Mouse (Mus musculus) lung, embryonic 15.5 days (tissue): ENCODE data around the gene Creb5. TPM values are rescaled to one million over a fixed set of nuclear protein-coding genes. Genes with fewer than 3 reads are reported as not detected.
A peak's percentile ranks its signal among the peaks of the same experiment; 100 is the strongest.

Experiments
- ATAC-seq: fragments of 200-750 bp; cut with Nextera tagmentation; 2 replicates; pipeline ENCODE4 v1.8.0; 2017; ENCODE audit warnings: moderate number of reproducible peaks, borderline replicate concordance; ENCODE audit not compliant: low FRiP score, low TSS enrichment; ENCODE audit errors: extremely low read depth
- H3K27ac ChIP-seq: fragments of 300-500 bp; sonication (generic); 2 replicates; pipeline ENCODE4 v1.5.1; 2015; ENCODE audit warnings: moderate library complexity, mild to moderate bottlenecking, inconsistent platforms
- H3K27me3 ChIP-seq: fragments of 300-500 bp; sonication (generic); 2 replicates; pipeline ENCODE4 v1.6.1; 2015; ENCODE audit warnings: inconsistent platforms
- H3K36me3 ChIP-seq: fragments of 300-500 bp; sonication (generic); 2 replicates; pipeline ENCODE4 v1.6.1; 2015; ENCODE audit warnings: inconsistent platforms
- H3K4me1 ChIP-seq: fragments of 300-500 bp; sonication (generic); 2 replicates; pipeline ENCODE4 v1.6.1; 2015; ENCODE audit warnings: inconsistent platforms
- H3K4me2 ChIP-seq: fragments of 300-500 bp; sonication (generic); 2 replicates; pipeline ENCODE4 v1.6.1; 2015; ENCODE audit warnings: inconsistent platforms, mild to moderate bottlenecking, moderate library complexity
- H3K4me3 ChIP-seq: fragments of 300-500 bp; sonication (generic); 2 replicates; pipeline ENCODE4 v1.5.1; 2015; ENCODE audit warnings: mild to moderate bottlenecking, inconsistent platforms
- H3K9ac ChIP-seq: fragments of 300-500 bp; sonication (generic); 2 replicates; pipeline ENCODE4 v1.6.1; 2015; ENCODE audit warnings: inconsistent platforms
- H3K9me3 ChIP-seq: fragments of 300-500 bp; sonication (generic); 2 replicates; pipeline ENCODE4 v1.6.1; 2016; ENCODE audit warnings: inconsistent platforms
- WGBS: fragments of 180-500 bp; shearing (Covaris S2); methylation state at CpG from one replicate; pipeline ENCODE4 v1.1.7; 2015; 5-methylcytosine and 5-hydroxymethylcytosine counted together
- polyA plus RNA-seq: library from polyadenylated mRNA; unstranded; fragments of >200 nt; fragmentation: Nextera tagmentation; extraction: Ambion mirVana; gene quantifications from 2 replicates; pipeline ENCODE4 v1.2.1, GENCODE M21; 2015

Creb5 gene
- 5.4 and 5.8 TPM in 2 replicates for polyA plus RNA-seq

DNA sequence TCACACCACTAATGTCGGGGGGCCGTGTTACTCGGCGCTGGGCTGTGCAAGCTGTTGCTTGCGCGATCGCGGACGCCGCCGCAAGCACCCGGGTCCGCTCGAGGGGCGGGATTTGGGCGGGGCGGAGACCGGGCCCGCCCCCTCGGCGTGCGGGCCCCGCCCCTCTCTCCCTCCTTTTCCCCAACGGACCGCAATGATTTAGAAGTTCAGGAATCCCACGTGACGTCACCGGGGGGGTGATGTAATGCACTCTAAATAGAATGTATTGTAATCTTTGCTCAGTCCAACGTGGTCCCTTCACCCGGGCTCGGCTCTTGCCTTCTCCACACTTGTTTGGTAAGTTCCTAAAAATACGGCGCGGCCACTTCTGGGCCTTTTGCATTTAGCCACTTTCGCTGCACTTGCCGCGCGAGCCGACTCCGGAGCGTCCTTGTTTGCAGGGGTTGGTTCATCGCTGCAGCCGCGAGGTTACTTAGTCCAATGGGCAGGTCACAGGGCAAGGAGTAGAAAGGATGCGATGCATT lies at the start of gene Creb5:
Gene Creb5, plus strand, starts transcription at position 233 of the 524 bp plus-strand sequence.
- Histone ChIP-seq H3K36me3 (no peaks in the 10 kb centered on the region), H3K27ac (no peak within 1 kb of the TSS), H3K9me3 (no peaks in the 10 kb centered on the region), H3K4me1 (peaks cover 29% of the 10 kb centered on the region), H3K27me3 (peaks cover 78% of the 10 kb centered on the region), H3K4me3 (peak within 1 kb of the TSS; percentile 54), H3K4me2 (peak within 1 kb of the TSS; percentile 99), H3K9ac (peak within 1 kb of the TSS; percentile 45)
- under 1% methylated on average over 45 of the region's 45 CpGs for WGBS
- peak; percentile 77 for ATAC-seq

DNA sequence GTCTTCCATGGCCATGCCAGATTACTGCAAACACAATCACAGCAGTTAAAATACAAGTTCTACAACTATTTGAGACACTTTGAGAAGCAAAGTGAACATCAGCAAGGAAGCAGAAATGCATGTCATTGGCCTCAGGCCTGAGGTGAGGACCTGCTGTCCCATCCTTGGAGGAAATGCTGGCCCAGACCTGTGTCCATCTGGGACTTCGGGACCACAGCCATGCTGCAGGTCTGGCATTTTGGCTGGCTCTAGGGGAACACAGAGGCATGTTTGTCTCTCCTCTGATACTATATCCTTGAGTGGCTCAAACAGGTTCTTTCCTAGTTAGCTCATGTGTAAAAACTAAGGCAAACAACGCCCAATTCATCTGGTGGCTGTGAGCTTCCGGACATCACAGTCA lies 27.2 kb upstream of the Creb5 start:
- WGBS = 71% methylated on average over 3 of the region's 3 CpGs
- ATAC-seq = no peak

GRCm38 (mm10) chr6:53262401-53262800 lies 24.7 kb upstream of the Creb5 start:
- H3K27me3 ChIP-seq = 0 out of 2 replicates have a peak, but pooled peaks cover 5% of the 10 kb centered on the region
- ATAC-seq = no peak
- no peaks in the 10 kb centered on the region for H3K36me3 ChIP-seq
- no peak overlapping the region for H3K27ac ChIP-seq
- no peaks in the 10 kb centered on the region for H3K9me3 ChIP-seq
- peaks cover 3% of the 10 kb centered on the region; the same call in 1 of the 2 replicates for H3K4me1 ChIP-seq
- H3K9ac ChIP-seq = no peak overlapping the region
- WGBS = 76% methylated on average over 11 of the region's 11 CpGs
- no peak overlapping the region for H3K4me2 ChIP-seq
- no peak overlapping the region for H3K4me3 ChIP-seq

More for the DNA sequence above, 27.2 kb upstream of the Creb5 start:
- Histone ChIP-seq H3K27me3 (no peaks in the 10 kb centered on the region), H3K36me3 (no peaks in the 10 kb centered on the region), H3K9ac (no peak overlapping the region), H3K4me1 (no peaks in the 10 kb centered on the region), H3K4me3 (no peak overlapping the region), H3K27ac (no peak overlapping the region), H3K9me3 (no peaks in the 10 kb centered on the region), H3K4me2 (no peak overlapping the region)

GRCm38 (mm10) chr6:53267036-53267435 lies 20.0 kb upstream of the Creb5 start:
- Histone ChIP-seq H3K36me3 (no peaks in the 10 kb centered on the region), H3K4me3 (no peak overlapping the region), H3K27ac (no peak overlapping the region), H3K9me3 (no peaks in the 10 kb centered on the region), H3K9ac (no peak overlapping the region), H3K27me3 (0 out of 2 replicates have a peak, but pooled peaks cover 5% of the 10 kb centered on the region), H3K4me2 (no peak overlapping the region), H3K4me1 (peaks cover 19% of the 10 kb centered on the region)
- WGBS = 25% methylated on average over 7 of the region's 7 CpGs
- ATAC-seq = no peak

- WGBS = 30% methylated on average over 12 of the region's 12 CpGs
- no peak for ATAC-seq
- no peaks in the 10 kb centered on the region for H3K9me3 ChIP-seq
- no peaks in the 10 kb centered on the region for H3K36me3 ChIP-seq
- H3K4me3 ChIP-seq = no peak overlapping the region
- H3K27me3 ChIP-seq = 0 out of 2 replicates have a peak, but pooled peaks cover 5% of the 10 kb centered on the region
- no peak overlapping the region for H3K27ac ChIP-seq
- H3K9ac ChIP-seq = no peak overlapping the region
- H3K4me1 ChIP-seq = peaks cover 19% of the 10 kb centered on the region
- H3K4me2 ChIP-seq = no peak overlapping the region
These were observed 19.2 kb upstream of the Creb5 start for GRCm38 (mm10) chr6:53267732-53268505.

DNA sequence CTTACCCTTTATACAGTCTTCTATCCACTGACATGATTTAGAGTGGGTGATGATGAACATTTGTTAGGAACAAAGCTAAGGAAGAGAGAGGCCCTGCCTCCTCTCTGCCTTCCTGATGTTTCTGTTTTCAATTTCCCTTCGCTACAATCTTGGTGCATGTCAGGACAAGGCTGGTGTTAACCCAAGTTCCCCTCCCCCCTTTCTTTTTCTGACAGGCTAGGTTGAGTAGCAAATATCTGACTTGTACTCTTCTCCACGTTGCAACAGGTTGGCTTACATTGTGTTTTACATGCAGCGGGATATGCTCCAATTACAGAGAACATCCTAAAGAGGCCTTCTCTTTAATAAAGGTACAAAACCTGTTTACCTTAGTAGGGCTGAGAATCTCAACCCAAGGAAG lies 15.9 kb upstream of the Creb5 start:
- H3K4me2 ChIP-seq = no peak overlapping the region
- H3K9ac ChIP-seq = no peak overlapping the region
- no peaks in the 10 kb centered on the region for H3K27me3 ChIP-seq
- peaks cover 19% of the 10 kb centered on the region for H3K4me1 ChIP-seq
- 60% methylated on average over 3 of the region's 3 CpGs for WGBS
- H3K36me3 ChIP-seq = no peaks in the 10 kb centered on the region
- H3K9me3 ChIP-seq = no peaks in the 10 kb centered on the region
- no peak for ATAC-seq
- no peak overlapping the region for H3K4me3 ChIP-seq
- no peak overlapping the region for H3K27ac ChIP-seq

DNA sequence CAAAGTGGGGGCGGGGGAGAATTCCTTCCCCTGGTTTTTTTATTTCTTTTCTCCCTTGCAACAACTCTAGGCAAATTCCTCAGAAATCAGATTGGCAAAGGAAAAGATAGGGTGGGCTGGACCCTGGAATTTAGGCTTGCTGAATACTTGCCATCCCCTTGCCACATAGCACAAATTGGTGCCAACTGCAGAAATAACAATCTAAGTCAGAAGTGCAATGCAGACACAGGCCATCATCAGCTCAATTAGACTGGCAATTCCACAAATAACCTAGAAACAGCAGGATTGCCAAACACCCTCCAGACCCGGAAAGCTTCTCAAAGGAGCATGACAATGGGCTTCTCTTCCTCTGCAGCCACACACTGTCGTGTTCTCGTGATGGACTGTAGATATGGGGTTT lies 15.4 kb upstream of the Creb5 start:
- H3K27ac ChIP-seq = no peak overlapping the region
- H3K36me3 ChIP-seq = no peaks in the 10 kb centered on the region
- H3K27me3 ChIP-seq = no peaks in the 10 kb centered on the region
- H3K9me3 ChIP-seq = no peaks in the 10 kb centered on the region
- H3K9ac ChIP-seq = no peak overlapping the region
- peaks cover 19% of the 10 kb centered on the region for H3K4me1 ChIP-seq
- no peak for ATAC-seq
- no peak overlapping the region for H3K4me2 ChIP-seq
- H3K4me3 ChIP-seq = no peak overlapping the region
- 36% methylated on average over 4 of the region's 4 CpGs for WGBS

GRCm38 (mm10) chr6:53286389-53287037 lies 557 bp upstream of the Creb5 start:
- Histone ChIP-seq H3K9ac (peak overlapping the region; percentile 22; the same call in 1 of the 2 replicates), H3K36me3 (no peaks in the 10 kb centered on the region), H3K4me1 (peaks cover 29% of the 10 kb centered on the region), H3K4me3 (peak overlapping the region; percentile 54), H3K27ac (no peak overlapping the region), H3K9me3 (no peaks in the 10 kb centered on the region), H3K4me2 (peak overlapping the region; percentile 99), H3K27me3 (peaks cover 72% of the 10 kb centered on the region)
- ATAC-seq = peak; percentile 58
- WGBS = 4% methylated on average over 20 of the region's 20 CpGs

DNA sequence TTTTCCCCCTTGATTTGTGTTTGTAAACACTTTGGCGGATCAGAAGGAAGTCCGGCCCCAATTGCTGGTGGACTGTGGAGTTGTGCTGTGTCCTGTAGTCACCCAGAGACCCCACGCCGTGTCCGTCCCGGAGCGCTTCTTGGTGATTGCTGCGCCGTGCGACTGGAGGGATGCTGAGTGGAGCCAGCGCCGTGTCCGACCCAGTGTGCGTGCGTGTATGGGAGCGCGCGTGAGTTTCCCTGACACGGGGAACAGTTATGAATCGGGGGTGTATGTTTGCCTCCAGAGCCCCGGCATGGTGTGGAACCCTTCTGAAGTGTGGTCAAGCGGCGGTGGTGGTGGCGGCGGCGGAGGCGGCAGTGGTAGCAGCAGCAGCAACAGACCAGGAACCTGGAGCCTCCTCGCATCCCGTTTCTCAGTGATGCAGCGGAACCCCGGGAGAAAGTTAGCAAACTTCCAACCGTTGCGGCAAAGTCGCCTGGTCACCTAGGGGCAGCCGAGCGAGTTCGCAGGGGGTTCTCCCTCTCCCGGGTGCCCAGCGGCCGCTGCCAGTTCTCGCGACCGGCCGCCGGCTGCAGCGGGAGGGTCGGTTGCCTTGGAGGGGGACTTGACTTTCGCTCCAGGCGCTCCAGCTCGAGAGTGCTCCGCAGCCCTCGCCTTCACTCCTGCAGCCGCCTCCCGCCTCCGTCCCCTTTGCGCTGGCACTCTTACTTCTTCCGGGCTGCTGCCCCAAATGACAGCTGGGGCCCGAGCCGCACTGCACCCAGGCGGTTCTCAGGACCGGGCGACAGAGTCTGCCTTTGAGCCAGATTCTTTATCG lies 702 bp downstream of the Creb5 start:
- Histone ChIP-seq H3K4me1 (peaks cover 29% of the 10 kb centered on the region), H3K27ac (no peak overlapping the region), H3K27me3 (peaks cover 79% of the 10 kb centered on the region), H3K9ac (peak overlapping the region; percentile 45), H3K36me3 (no peaks in the 10 kb centered on the region), H3K4me3 (peak overlapping the region; percentile 54), H3K4me2 (peak overlapping the region; percentile 99), H3K9me3 (no peaks in the 10 kb centered on the region)
- WGBS = under 1% methylated on average over 63 of the region's 63 CpGs
- peak; percentile 33 for ATAC-seq

GRCm38 (mm10) chr6:53288584-53289558 lies 1.8 kb downstream of the Creb5 start:
- H3K27ac ChIP-seq = no peak overlapping the region
- 3% methylated on average over 24 of the region's 24 CpGs for WGBS

More at GRCm38 (mm10) chr6:53288584-53289558, 1.8 kb downstream of the Creb5 start:
- Histone ChIP-seq H3K9me3 (no peaks in the 10 kb centered on the region), H3K4me1 (peaks cover 29% of the 10 kb centered on the region), H3K27me3 (peaks cover 76% of the 10 kb centered on the region), H3K4me3 (peak overlapping the region; percentile 54), H3K4me2 (peak overlapping the region; percentile 99), H3K9ac (no peak overlapping the region), H3K36me3 (no peaks in the 10 kb centered on the region)
- no peak for ATAC-seq
